Mouse (Mus musculus): ENCODE results near the gene Pik3r5.

- TF ChIP-seq CTCF (IDR thresholded peaks at IDR 0.05; ENCODE audit: low read depth) (no peak), EP300 (IDR thresholded peaks at IDR 0.05; ENCODE audit: low read depth) (no peak)
These were observed 51.3 kb downstream of the Pik3r5 start for GRCm38 (mm10) chr11:68483213-68483612.

All from liver, embryonic 14.5 days (tissue).